Mouse (Mus musculus): ENCODE measurements at regions not wholly inside any gene's neighbourhood (a gene's known extent, or its start where the extent isn't known, plus 50 kb on each side); places are given as distances from the start of the nearest gene placed in this dataset.

GRCm38 (mm10) chr4:68179551-68179950, 774.6 kb downstream of the Brinp1 start:
- WGBS = 70% methylated on average over 4 of the region's 4 CpGs

GRCm38 (mm10) chr4:68156499-68156898, 797.7 kb downstream of the Brinp1 start:
- H3K4me2 ChIP-seq (replicated peaks; ENCODE audit: low read depth, low read length) = no peak overlapping the region
- ATAC-seq (ENCODE audit: low FRiP score, low TSS enrichment) = no peak

More at GRCm38 (mm10) chr4:68179551-68179950, 774.6 kb downstream of the Brinp1 start:
- Histone ChIP-seq H3K4me3 (ENCODE audit: low read length) (no peak overlapping the region), H3K36me3 (ENCODE audit: insufficient read depth, low read length) (no peaks in the 10 kb centered on the region), H3K4me1 (ENCODE audit: insufficient read depth, low read length) (no peaks in the 10 kb centered on the region), H3K9ac (replicated peaks; ENCODE audit: low read length) (no peak overlapping the region), H3K27me3 (ENCODE audit: insufficient read depth, low read length) (no peaks in the 10 kb centered on the region), H3K27ac (ENCODE audit: low read length) (no peak overlapping the region), H3K9me3 (ENCODE audit: low read length) (no peaks in the 10 kb centered on the region), H3K4me2 (replicated peaks; ENCODE audit: low read depth, low read length) (no peak overlapping the region)
- no peak for ATAC-seq (ENCODE audit: low FRiP score, low TSS enrichment)

GRCm38 (mm10) chr4:68148483-68149069, 805.6 kb downstream of the Brinp1 start:
- H3K4me1 ChIP-seq (ENCODE audit: insufficient read depth, low read length) = no peaks in the 10 kb centered on the region
- no peaks in the 10 kb centered on the region for H3K9me3 ChIP-seq (ENCODE audit: low read length)
- WGBS = 82% methylated on average over 5 of the region's 5 CpGs
- ATAC-seq (ENCODE audit: low FRiP score, low TSS enrichment) = no peak
- no peak overlapping the region for H3K4me3 ChIP-seq (ENCODE audit: low read length)
- H3K27me3 ChIP-seq (ENCODE audit: insufficient read depth, low read length) = no peaks in the 10 kb centered on the region
- H3K4me2 ChIP-seq (replicated peaks; ENCODE audit: low read depth, low read length) = no peak overlapping the region
- no peaks in the 10 kb centered on the region for H3K36me3 ChIP-seq (ENCODE audit: insufficient read depth, low read length)
- no peak overlapping the region for H3K9ac ChIP-seq (replicated peaks; ENCODE audit: low read length)
- H3K27ac ChIP-seq (ENCODE audit: low read length) = no peak overlapping the region

More at GRCm38 (mm10) chr4:68156499-68156898, 797.7 kb downstream of the Brinp1 start:
- Histone ChIP-seq H3K4me3 (ENCODE audit: low read length) (no peak overlapping the region), H3K27ac (ENCODE audit: low read length) (no peak overlapping the region), H3K36me3 (ENCODE audit: insufficient read depth, low read length) (no peaks in the 10 kb centered on the region), H3K4me1 (ENCODE audit: insufficient read depth, low read length) (no peaks in the 10 kb centered on the region), H3K9ac (replicated peaks; ENCODE audit: low read length) (no peak overlapping the region), H3K27me3 (ENCODE audit: insufficient read depth, low read length) (no peaks in the 10 kb centered on the region), H3K9me3 (ENCODE audit: low read length) (no peaks in the 10 kb centered on the region)
- WGBS = 94% methylated on average over 1 of the region's 1 CpGs

GRCm38 (mm10) chr4:68128124-68128523, 826.1 kb downstream of the Brinp1 start:
- Histone ChIP-seq H3K27me3 (ENCODE audit: insufficient read depth, low read length) (no peaks in the 10 kb centered on the region), H3K9ac (replicated peaks; ENCODE audit: low read length) (no peak overlapping the region), H3K4me1 (ENCODE audit: insufficient read depth, low read length) (no peaks in the 10 kb centered on the region), H3K9me3 (ENCODE audit: low read length) (no peaks in the 10 kb centered on the region), H3K27ac (ENCODE audit: low read length) (no peak overlapping the region), H3K36me3 (ENCODE audit: insufficient read depth, low read length) (no peaks in the 10 kb centered on the region), H3K4me2 (replicated peaks; ENCODE audit: low read depth, low read length) (no peak overlapping the region), H3K4me3 (ENCODE audit: low read length) (no peak overlapping the region)
- WGBS = 64% methylated on average over 4 of the region's 4 CpGs
- ATAC-seq (ENCODE audit: low FRiP score, low TSS enrichment) = no peak

- no peak overlapping the region for H3K9ac ChIP-seq (replicated peaks; ENCODE audit: low read length)
- no peak overlapping the region for H3K4me2 ChIP-seq (replicated peaks; ENCODE audit: low read depth, low read length)
- H3K36me3 ChIP-seq (ENCODE audit: insufficient read depth, low read length) = no peaks in the 10 kb centered on the region
- H3K4me3 ChIP-seq (ENCODE audit: low read length) = no peak overlapping the region
- no peaks in the 10 kb centered on the region for H3K27me3 ChIP-seq (ENCODE audit: insufficient read depth, low read length)
- no peaks in the 10 kb centered on the region for H3K4me1 ChIP-seq (ENCODE audit: insufficient read depth, low read length)
- no peak overlapping the region for H3K27ac ChIP-seq (ENCODE audit: low read length)
- H3K9me3 ChIP-seq (ENCODE audit: low read length) = 0 out of 2 replicates have a peak, but pooled peaks cover 5% of the 10 kb centered on the region
- no peak for ATAC-seq (ENCODE audit: low FRiP score, low TSS enrichment)
These were observed 839.7 kb downstream of the Brinp1 start for GRCm38 (mm10) chr4:68114502-68114901.

GRCm38 (mm10) chr4:68085255-68085654, 868.9 kb downstream of the Brinp1 start:
- WGBS = 79% methylated on average over 3 of the region's 3 CpGs
- Histone ChIP-seq H3K4me2 (replicated peaks; ENCODE audit: low read depth, low read length) (no peak overlapping the region), H3K4me3 (ENCODE audit: low read length) (no peak overlapping the region), H3K27me3 (ENCODE audit: insufficient read depth, low read length) (no peaks in the 10 kb centered on the region), H3K9me3 (ENCODE audit: low read length) (no peaks in the 10 kb centered on the region), H3K27ac (ENCODE audit: low read length) (no peak overlapping the region), H3K4me1 (ENCODE audit: insufficient read depth, low read length) (no peaks in the 10 kb centered on the region), H3K9ac (replicated peaks; ENCODE audit: low read length) (no peak overlapping the region), H3K36me3 (ENCODE audit: insufficient read depth, low read length) (no peaks in the 10 kb centered on the region)
- ATAC-seq (ENCODE audit: low FRiP score, low TSS enrichment) = no peak

GRCm38 (mm10) chr4:68056813-68057578, 897.2 kb downstream of the Brinp1 start:
- Histone ChIP-seq H3K9me3 (ENCODE audit: low read length) (no peaks in the 10 kb centered on the region), H3K27me3 (ENCODE audit: insufficient read depth, low read length) (no peaks in the 10 kb centered on the region), H3K9ac (replicated peaks; ENCODE audit: low read length) (no peak overlapping the region), H3K36me3 (ENCODE audit: insufficient read depth, low read length) (no peaks in the 10 kb centered on the region), H3K27ac (ENCODE audit: low read length) (no peak overlapping the region), H3K4me2 (replicated peaks; ENCODE audit: low read depth, low read length) (no peak overlapping the region), H3K4me1 (ENCODE audit: insufficient read depth, low read length) (no peaks in the 10 kb centered on the region), H3K4me3 (ENCODE audit: low read length) (no peak overlapping the region)
- ATAC-seq (ENCODE audit: low FRiP score, low TSS enrichment) = no peak
- WGBS = 63% methylated on average over 4 of the region's 4 CpGs

- WGBS = 5% methylated on average over 2 of the region's 2 CpGs
These were observed 931.3 kb downstream of the Brinp1 start for GRCm38 (mm10) chr4:68022891-68023303.

GRCm38 (mm10) chr4:68011371-68011770, 942.8 kb downstream of the Brinp1 start:
- Histone ChIP-seq H3K4me2 (replicated peaks; ENCODE audit: low read depth, low read length) (no peak overlapping the region), H3K27ac (ENCODE audit: low read length) (no peak overlapping the region), H3K36me3 (ENCODE audit: insufficient read depth, low read length) (no peaks in the 10 kb centered on the region), H3K4me1 (ENCODE audit: insufficient read depth, low read length) (no peaks in the 10 kb centered on the region), H3K27me3 (ENCODE audit: insufficient read depth, low read length) (no peaks in the 10 kb centered on the region), H3K9me3 (ENCODE audit: low read length) (no peaks in the 10 kb centered on the region), H3K9ac (replicated peaks; ENCODE audit: low read length) (no peak overlapping the region), H3K4me3 (ENCODE audit: low read length) (no peak overlapping the region)
- WGBS = 60% methylated on average over 2 of the region's 2 CpGs
- no peak for ATAC-seq (ENCODE audit: low FRiP score, low TSS enrichment)

More at GRCm38 (mm10) chr4:68022891-68023303, 931.3 kb downstream of the Brinp1 start:
- Histone ChIP-seq H3K27me3 (ENCODE audit: insufficient read depth, low read length) (no peaks in the 10 kb centered on the region), H3K4me1 (ENCODE audit: insufficient read depth, low read length) (no peaks in the 10 kb centered on the region), H3K4me2 (replicated peaks; ENCODE audit: low read depth, low read length) (0 out of 2 replicates have a peak overlapping the region, but pooled peaks have one; percentile 2), H3K4me3 (ENCODE audit: low read length) (no peak overlapping the region), H3K27ac (ENCODE audit: low read length) (no peak overlapping the region), H3K9ac (replicated peaks; ENCODE audit: low read length) (no peak overlapping the region), H3K9me3 (ENCODE audit: low read length) (no peaks in the 10 kb centered on the region), H3K36me3 (ENCODE audit: insufficient read depth, low read length) (no peaks in the 10 kb centered on the region)
- peak; percentile 85 for ATAC-seq (ENCODE audit: low FRiP score, low TSS enrichment)

GRCm38 (mm10) chr4:67994796-67995283, 959.4 kb downstream of the Brinp1 start:
- 85% methylated on average over 7 of the region's 7 CpGs for WGBS
- no peak for ATAC-seq (ENCODE audit: low FRiP score, low TSS enrichment)
- Histone ChIP-seq H3K9ac (replicated peaks; ENCODE audit: low read length) (no peak overlapping the region), H3K9me3 (ENCODE audit: low read length) (no peaks in the 10 kb centered on the region), H3K27ac (ENCODE audit: low read length) (no peak overlapping the region), H3K27me3 (ENCODE audit: insufficient read depth, low read length) (no peaks in the 10 kb centered on the region), H3K36me3 (ENCODE audit: insufficient read depth, low read length) (no peaks in the 10 kb centered on the region), H3K4me2 (replicated peaks; ENCODE audit: low read depth, low read length) (no peak overlapping the region), H3K4me1 (ENCODE audit: insufficient read depth, low read length) (no peaks in the 10 kb centered on the region), H3K4me3 (ENCODE audit: low read length) (no peak overlapping the region)

All from kidney, embryonic 16.5 days (tissue).